Mouse (Mus musculus) liver, embryonic 14.5 days (tissue): ENCODE results near the gene Rasgef1b. TPM values are rescaled to one million over a fixed set of nuclear protein-coding genes. Genes with fewer than 3 reads are reported as not detected.

Source experiments
- ATAC-seq: fragments of 200-750 bp; cut with Nextera tagmentation; 2 replicates; pipeline ENCODE4 v1.8.0; 2017; ENCODE audit warnings: moderate number of reproducible peaks, mild to moderate bottlenecking, moderate library complexity; ENCODE audit not compliant: insufficient read depth
- DNase-seq, 3 experiments: peaks; one replicate each; pipeline ENCODE4 v3.0.0-alpha.2; 2012 to 2013; ENCODE audit warnings: low read depth in 3 of 3, low spot score in 3 of 3
- H3K27ac ChIP-seq: fragments of 300-500 bp; sonication (generic); 2 replicates; pipeline ENCODE4 v1.5.1; 2014; ENCODE audit warnings: moderate library complexity, mild to moderate bottlenecking, control low read depth, inconsistent platforms
- H3K27me3 ChIP-seq: fragments of 300-500 bp; sonication (generic); 2 replicates; pipeline ENCODE4 v1.6.1; 2014; ENCODE audit warnings: mild to moderate bottlenecking, low read length, moderate library complexity; ENCODE audit not compliant: control insufficient read depth, insufficient read depth
- H3K36me3 ChIP-seq: fragments of 300-500 bp; sonication (generic); replicated peaks from 2 replicates; pipeline ENCODE4 v1.6.1; 2014; ENCODE audit warnings: low read depth; ENCODE audit not compliant: control insufficient read depth, insufficient read depth
- H3K4me1 ChIP-seq, 2 experiments: fragments of 200-500 bp in 1 of 2; fragments of 300-500 bp in 1 of 2; sonication (generic) in 1 of 2; replicated peaks; 2 replicates each; pipeline ENCODE4 v1.6.1; 2012 to 2014; ENCODE audit warnings: antibody characterized with exemption in 1 of 2, inconsistent platforms in 1 of 2, low read length in 1 of 2; ENCODE audit not compliant: control insufficient read depth in 2 of 2, insufficient read depth in 2 of 2
- H3K4me2 ChIP-seq: fragments of 300-500 bp; sonication (generic); 2 replicates; pipeline ENCODE4 v1.6.1; 2014; ENCODE audit warnings: low read depth, mild to moderate bottlenecking, control low read depth, moderate library complexity
- H3K4me3 ChIP-seq, 2 experiments: fragments of 200-500 bp in 1 of 2; fragments of 300-500 bp in 1 of 2; sonication (generic) in 1 of 2; 2 replicates each; pipeline ENCODE4 v1.5.1; 2012 to 2014; ENCODE audit warnings: low read depth in 2 of 2, low read length in 2 of 2, mild to moderate bottlenecking in 2 of 2, control low read depth in 1 of 2, inconsistent platforms in 1 of 2, moderate library complexity in 1 of 2; ENCODE audit not compliant: insufficient read depth in 1 of 2
- H3K9ac ChIP-seq: fragments of 300-500 bp; sonication (generic); replicated peaks from 2 replicates; pipeline ENCODE4 v1.6.1; 2014; ENCODE audit warnings: mild to moderate bottlenecking, control low read depth, moderate library complexity
- H3K9me3 ChIP-seq: fragments of 300-500 bp; sonication (generic); 2 replicates; pipeline ENCODE4 v1.6.1; 2016; ENCODE audit warnings: low read length, mixed read lengths; ENCODE audit not compliant: control insufficient read depth
- CTCF ChIP-seq: IDR thresholded peaks from 2 replicates; pipeline ENCODE4 v1.5.1; 2016; ENCODE audit warnings: antibody characterized with exemption, low read depth, control low read depth
- EP300 ChIP-seq: IDR thresholded peaks from 2 replicates; pipeline ENCODE4 v1.6.1; 2016; ENCODE audit warnings: antibody characterized with exemption, low read depth
- WGBS: fragments of 180-500 bp; shearing (Covaris S2); extraction: QIAGEN DNeasy Blood & Tissue Kit; methylation state at CpG from one replicate; pipeline ENCODE4 v1.1.7; 2014; ENCODE audit not compliant: insufficient replicate concordance; 5-methylcytosine and 5-hydroxymethylcytosine counted together
- polyA plus RNA-seq, 2 experiments: library from polyadenylated mRNA; depleted of rRNA in 1 of 2; stranded (reverse) in 1 of 2; unstranded in 1 of 2; fragments of >200 nt; fragmentation: Nextera tagmentation in 1 of 2; extraction: Ambion mirVana in 1 of 2; gene quantifications; 2 replicates each; pipeline versions ENCODE4 v1.2.1 to v1.2.3; 2012 to 2014

Rasgef1b gene
- polyA plus RNA-seq, 2 experiments, result 2.8 to 4.2 TPM

GRCm38 (mm10) chr5:99402784-99403183, 326.1 kb downstream of the Rasgef1b start:
- DNase-seq (no peak), ATAC-seq (no peak)
- H3K4me3 ChIP-seq, result no peak overlapping the region
- H3K27me3 ChIP-seq, result no peaks in the 10 kb centered on the region
- H3K9me3 ChIP-seq, result no peaks in the 10 kb centered on the region
- no peak overlapping the region for H3K9ac ChIP-seq
- no peak overlapping the region for H3K4me2 ChIP-seq
- WGBS, result 38% methylated on average over 2 of the region's 2 CpGs
- H3K27ac ChIP-seq, result no peak overlapping the region
- TF ChIP-seq CTCF, result no peak
- no peak for TF ChIP-seq EP300
- no peaks in the 10 kb centered on the region for H3K36me3 ChIP-seq
- peaks cover 0 to 31% of the 10 kb centered on the region in 2 experiments; a peak in 3 of 4 replicates for H3K4me1 ChIP-seq

- ATAC-seq (no peak), DNase-seq (no peak)
- H3K36me3 ChIP-seq, result no peaks in the 10 kb centered on the region
- H3K4me1 ChIP-seq, result peaks cover 0 to 31% of the 10 kb centered on the region in 2 experiments; a peak in 3 of 4 replicates
- WGBS, result 38% methylated on average over 7 of the region's 7 CpGs
- no peaks in the 10 kb centered on the region for H3K9me3 ChIP-seq
- no peak overlapping the region for H3K27ac ChIP-seq
- H3K4me2 ChIP-seq, result no peak overlapping the region
- H3K9ac ChIP-seq, result no peak overlapping the region
- H3K27me3 ChIP-seq, result no peaks in the 10 kb centered on the region
- TF ChIP-seq CTCF, result no peak
- TF ChIP-seq EP300, result no peak
- H3K4me3 ChIP-seq, result no peak overlapping the region
These were observed 326.6 kb downstream of the Rasgef1b start for GRCm38 (mm10) chr5:99402297-99402696.

- Histone ChIP-seq H3K9ac (no peak overlapping the region), H3K36me3 (no peaks in the 10 kb centered on the region), H3K27ac (no peak overlapping the region), H3K27me3 (no peaks in the 10 kb centered on the region), H3K9me3 (no peaks in the 10 kb centered on the region), H3K4me2 (no peak overlapping the region), H3K4me1 (peaks cover 0 to 28% of the 10 kb centered on the region in 2 experiments; a peak in 3 of 4 replicates), H3K4me3 (no peak overlapping the region)
- no peak for ATAC-seq
- no peak for DNase-seq
- 47% methylated on average over 7 of the region's 7 CpGs for WGBS
- TF ChIP-seq EP300 (no peak), CTCF (no peak)
These were observed 328.8 kb downstream of the Rasgef1b start for GRCm38 (mm10) chr5:99399855-99400626.

GRCm38 (mm10) chr5:99398472-99399070, 330.3 kb downstream of the Rasgef1b start:
- WGBS, result 73% methylated on average over 5 of the region's 5 CpGs
- Histone ChIP-seq H3K4me3 (no peak overlapping the region), H3K4me1 (peaks cover 0 to 20% of the 10 kb centered on the region in 2 experiments; a peak in 3 of 4 replicates), H3K36me3 (no peaks in the 10 kb centered on the region), H3K27ac (no peak overlapping the region), H3K27me3 (no peaks in the 10 kb centered on the region), H3K9me3 (no peaks in the 10 kb centered on the region), H3K9ac (no peak overlapping the region), H3K4me2 (no peak overlapping the region)
- ATAC-seq (0 out of 2 replicates have a peak, but pooled peaks have one; percentile 11), DNase-seq (no peak)
- TF ChIP-seq EP300, result no peak
- no peak for TF ChIP-seq CTCF

GRCm38 (mm10) chr5:99394578-99394977, 334.3 kb downstream of the Rasgef1b start:
- no peak for ATAC-seq
- TF ChIP-seq CTCF (no peak), EP300 (no peak)
- peaks cover 0 to 4% of the 10 kb centered on the region in 2 experiments; a peak in 2 of 4 replicates for H3K4me1 ChIP-seq
- no peak overlapping the region for H3K4me2 ChIP-seq
- no peak for DNase-seq
- no peak overlapping the region for H3K27ac ChIP-seq
- H3K27me3 ChIP-seq, result no peaks in the 10 kb centered on the region
- H3K4me3 ChIP-seq, result no peak overlapping the region
- H3K9ac ChIP-seq, result no peak overlapping the region
- H3K9me3 ChIP-seq, result no peaks in the 10 kb centered on the region
- 71% methylated on average over 5 of the region's 5 CpGs for WGBS
- no peaks in the 10 kb centered on the region for H3K36me3 ChIP-seq
